Mouse (Mus musculus): Measurements from ENCODE around the gene Espn. TPM values are rescaled to one million over a fixed set of nuclear protein-coding genes. Genes with fewer than 3 reads are reported as not detected.

Espn gene
- polyA plus RNA-seq, 1 experiment from 2014 or later = 1.6 TPM

DNA sequence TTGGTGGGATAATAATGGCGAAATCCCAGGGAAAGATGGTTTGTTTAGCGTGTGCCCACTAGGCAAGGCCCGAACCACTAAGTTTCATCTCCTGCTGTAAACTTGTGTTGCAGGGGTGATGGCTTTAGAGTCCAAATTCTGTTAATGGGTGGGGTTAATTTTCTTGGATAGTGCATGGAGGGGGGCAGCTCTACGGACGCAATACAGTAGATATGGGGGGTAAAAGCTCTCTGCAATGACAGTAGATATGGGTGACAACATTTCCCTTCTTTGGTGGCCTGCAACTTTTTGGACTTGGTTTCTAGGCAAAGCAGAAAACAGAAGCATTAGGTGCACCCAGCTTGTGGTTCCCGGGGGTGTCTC, 25.0 kb upstream of the Espn start:
- peak overlapping the region; percentile 84 for H3K4me3 ChIP-seq
- peak overlapping the region; percentile 95 for H3K27ac ChIP-seq
- whole genome bisulfite sequencing = 68% methylated on average over 6 of the region's 6 CpGs

DNA sequence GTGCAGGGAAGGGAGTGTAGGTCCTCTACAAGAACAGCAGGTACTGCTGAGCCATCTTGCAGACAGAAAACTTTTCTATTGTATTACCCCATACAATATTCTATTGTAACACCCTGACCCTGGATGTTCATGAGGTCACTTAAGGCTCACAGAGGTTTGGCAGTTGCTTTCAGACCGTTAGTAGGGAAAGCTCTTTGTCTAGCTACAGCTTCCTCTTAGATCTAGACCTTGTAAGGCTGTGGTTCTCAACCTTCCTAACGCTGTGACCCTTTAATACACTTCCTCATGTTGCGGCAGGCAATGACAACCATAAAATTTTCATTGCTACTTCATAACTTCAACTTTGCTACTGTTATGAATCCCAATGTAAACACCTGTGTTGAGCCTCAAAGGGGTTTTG, 24.5 kb upstream of the Espn start:
- Histone ChIP-seq H3K4me1 (replicated peaks) (peaks cover 43% of the 10 kb centered on the region), H3K27ac (no peak overlapping the region), H3K4me3 (no peak overlapping the region), H3K36me3 (no peaks in the 10 kb centered on the region), H3K9me3 (peaks cover under 1% of the 10 kb centered on the region; the same call in 1 of the 2 replicates), H3K27me3 (ENCODE audit: insufficient read depth, poor library complexity, severe bottlenecking) (peaks cover 70% of the 10 kb centered on the region)
- 72% methylated on average over 3 of the region's 3 CpGs for WGBS
- DNase-seq (ENCODE audit: low spot score) = no peak

More for the DNA sequence above, 25.0 kb upstream of the Espn start:
- H3K4me1 ChIP-seq (replicated peaks) = peaks cover 43% of the 10 kb centered on the region
- H3K9me3 ChIP-seq = no peaks in the 10 kb centered on the region
- peaks cover 2% of the 10 kb centered on the region for H3K36me3 ChIP-seq
- DNase-seq (ENCODE audit: low spot score) = no peak
- peaks cover 73% of the 10 kb centered on the region for H3K27me3 ChIP-seq (ENCODE audit: insufficient read depth, poor library complexity, severe bottlenecking)

DNA sequence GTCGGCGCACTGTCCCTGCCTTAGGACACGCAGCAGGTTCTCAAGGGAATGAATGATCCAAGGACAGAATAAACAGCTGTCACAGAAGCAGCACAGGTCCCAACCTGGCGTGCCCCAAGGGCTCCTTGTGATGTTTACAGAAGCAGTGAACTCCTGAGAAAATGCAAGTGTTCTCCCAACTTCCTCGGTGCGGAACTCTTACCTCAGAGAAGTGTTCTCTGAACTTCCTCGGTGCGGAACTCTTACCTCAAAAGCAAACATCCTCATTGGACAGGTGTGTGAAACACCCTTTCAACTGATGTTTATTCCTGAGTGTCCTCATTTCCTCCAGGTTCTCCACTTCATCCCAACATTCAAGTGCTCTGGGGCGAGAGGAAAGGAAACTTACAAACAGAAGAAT, 21.8 kb upstream of the Espn start:
- peaks cover 68% of the 10 kb centered on the region for H3K27me3 ChIP-seq (ENCODE audit: insufficient read depth, poor library complexity, severe bottlenecking)

DNA sequence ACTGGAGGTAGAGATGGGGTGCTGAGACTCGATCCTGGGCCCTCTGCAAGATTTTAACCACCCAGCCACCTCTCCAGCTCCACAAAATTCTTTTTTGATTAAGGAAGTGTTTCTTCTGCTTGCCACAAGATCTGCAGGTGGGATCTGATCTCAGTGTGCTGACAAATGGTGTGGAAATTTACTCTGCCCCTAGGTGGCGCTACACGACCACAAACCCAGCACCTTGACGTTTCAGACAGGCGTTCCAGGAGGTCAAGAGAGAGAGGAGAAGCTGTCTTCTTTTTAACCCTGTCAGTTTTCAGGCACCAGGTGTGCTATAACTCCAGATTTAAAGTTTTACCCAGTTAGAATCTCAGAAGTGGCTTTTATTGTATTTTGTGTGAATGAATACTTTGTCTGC, 20.9 kb upstream of the Espn start:
- peaks cover 3% of the 10 kb centered on the region; the same call in 1 of the 2 replicates for H3K9me3 ChIP-seq
- WGBS = 1% methylated on average over 5 of the region's 5 CpGs
- DNase-seq (ENCODE audit: low spot score) = peak; percentile 78
- H3K4me1 ChIP-seq (replicated peaks) = peaks cover 16% of the 10 kb centered on the region
- H3K27me3 ChIP-seq (ENCODE audit: insufficient read depth, poor library complexity, severe bottlenecking) = peaks cover 63% of the 10 kb centered on the region
- H3K4me3 ChIP-seq = no peak overlapping the region
- H3K27ac ChIP-seq = no peak overlapping the region
- no peaks in the 10 kb centered on the region for H3K36me3 ChIP-seq

More for the DNA sequence above, 21.8 kb upstream of the Espn start:
- Histone ChIP-seq H3K9me3 (peaks cover 3% of the 10 kb centered on the region; the same call in 1 of the 2 replicates), H3K4me3 (no peak overlapping the region), H3K27ac (no peak overlapping the region), H3K36me3 (no peaks in the 10 kb centered on the region), H3K4me1 (replicated peaks) (peaks cover 24% of the 10 kb centered on the region)
- DNase-seq (ENCODE audit: low spot score) = no peak
- WGBS = 86% methylated on average over 9 of the region's 9 CpGs

DNA sequence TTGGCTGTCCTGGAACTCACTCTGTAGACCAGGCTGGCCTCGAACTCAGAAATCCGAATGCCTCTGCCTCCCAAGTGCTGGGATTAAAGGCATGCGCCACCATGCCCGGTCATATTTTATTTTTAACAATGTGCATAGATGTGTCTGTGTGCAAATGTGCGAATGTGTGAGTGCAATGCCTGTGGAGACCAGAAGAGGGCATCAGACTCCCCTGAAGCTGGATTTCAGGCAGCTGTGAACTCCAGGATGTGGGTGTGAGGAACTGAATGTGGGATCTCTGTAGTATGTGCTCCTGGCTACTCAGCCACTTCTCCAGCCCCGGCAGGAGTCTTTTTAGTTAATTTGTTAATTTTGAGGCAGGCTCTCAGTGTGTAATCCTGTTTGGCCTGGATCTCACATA, 19.4 kb upstream of the Espn start:
- H3K27me3 ChIP-seq (ENCODE audit: insufficient read depth, poor library complexity, severe bottlenecking) = peaks cover 54% of the 10 kb centered on the region

DNA sequence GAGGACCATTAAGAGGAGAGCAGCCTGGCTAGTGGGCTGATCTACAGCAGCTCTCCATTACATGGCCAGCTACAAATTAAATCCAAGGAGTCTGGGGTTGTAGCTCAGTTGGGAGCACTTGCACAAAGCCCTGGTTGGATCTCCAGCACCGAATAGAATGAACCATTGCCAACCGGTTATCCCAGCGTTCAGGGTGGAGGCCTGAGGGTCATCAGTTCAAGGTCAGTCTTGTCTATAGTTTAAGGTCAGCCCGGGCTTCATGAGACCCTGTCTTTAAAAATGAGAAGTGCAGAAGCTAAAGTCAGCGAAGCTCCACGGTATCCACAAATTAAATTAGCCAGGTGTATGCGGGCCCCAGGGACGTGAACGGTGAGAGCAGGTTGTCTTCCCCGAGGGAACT, 18.1 kb upstream of the Espn start:
- Histone ChIP-seq H3K4me3 (no peak overlapping the region), H3K9me3 (peaks cover 3% of the 10 kb centered on the region; the same call in 1 of the 2 replicates), H3K4me1 (replicated peaks) (no peaks in the 10 kb centered on the region), H3K27me3 (ENCODE audit: insufficient read depth, poor library complexity, severe bottlenecking) (peaks cover 42% of the 10 kb centered on the region), H3K36me3 (no peaks in the 10 kb centered on the region), H3K27ac (no peak overlapping the region)
- DNase-seq (ENCODE audit: low spot score) = no peak
- WGBS = 79% methylated on average over 10 of the region's 10 CpGs

More for the DNA sequence above, 19.4 kb upstream of the Espn start:
- Histone ChIP-seq H3K27ac (no peak overlapping the region), H3K9me3 (peaks cover 3% of the 10 kb centered on the region; the same call in 1 of the 2 replicates), H3K4me3 (no peak overlapping the region), H3K36me3 (no peaks in the 10 kb centered on the region), H3K4me1 (replicated peaks) (0 out of 2 replicates have a peak, but pooled peaks cover 2% of the 10 kb centered on the region)
- no peak for DNase-seq (ENCODE audit: low spot score)
- WGBS = 88% methylated on average over 6 of the region's 6 CpGs

DNA sequence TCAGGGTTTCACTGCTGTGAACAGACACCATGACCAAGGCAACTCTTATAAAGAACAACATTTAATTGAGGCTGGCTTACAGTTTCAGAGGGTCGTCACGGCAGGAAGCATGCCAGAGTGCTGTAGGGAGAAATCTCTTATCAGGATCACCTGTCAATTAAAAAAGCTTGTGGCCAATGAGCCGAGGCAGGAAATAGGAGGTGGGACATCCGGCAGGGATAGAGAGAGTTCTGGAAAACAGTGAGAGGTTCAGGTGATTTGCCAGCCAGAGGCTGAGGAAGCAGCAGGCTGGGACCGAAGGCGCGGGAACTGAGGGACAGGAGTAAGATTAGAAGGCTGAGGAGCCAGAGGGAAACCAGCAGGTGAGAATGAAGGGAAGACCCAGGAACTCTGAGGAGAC, 16.9 kb upstream of the Espn start:
- 85% methylated on average over 7 of the region's 7 CpGs for WGBS
- Histone ChIP-seq H3K27ac (no peak overlapping the region), H3K4me3 (no peak overlapping the region), H3K9me3 (peaks cover 3% of the 10 kb centered on the region; the same call in 1 of the 2 replicates), H3K36me3 (no peaks in the 10 kb centered on the region), H3K27me3 (ENCODE audit: insufficient read depth, poor library complexity, severe bottlenecking) (peaks cover 42% of the 10 kb centered on the region), H3K4me1 (replicated peaks) (no peaks in the 10 kb centered on the region)
- no peak for DNase-seq (ENCODE audit: low spot score)

DNA sequence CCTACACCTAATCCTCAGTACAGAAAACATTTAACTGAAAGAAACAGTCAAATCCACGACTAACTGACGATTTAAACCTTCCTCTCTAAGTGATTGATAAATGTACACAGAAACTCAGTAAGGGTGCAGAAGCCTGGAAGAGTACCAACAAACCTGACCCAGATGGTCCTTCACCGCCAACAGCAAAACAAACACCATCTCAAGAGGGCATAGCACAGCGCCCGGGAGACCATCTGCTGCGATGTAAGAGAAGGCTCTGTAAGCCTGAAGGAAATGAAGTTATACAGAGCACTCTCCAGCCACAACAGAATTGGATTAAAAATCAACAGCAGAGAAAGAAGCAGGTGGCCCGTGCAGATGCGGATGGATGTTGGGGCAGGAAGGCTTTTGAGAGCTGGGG, 15.9 kb upstream of the Espn start:
- 81% methylated on average over 8 of the region's 8 CpGs for WGBS
- Histone ChIP-seq H3K36me3 (no peaks in the 10 kb centered on the region), H3K9me3 (peaks cover 3% of the 10 kb centered on the region; the same call in 1 of the 2 replicates), H3K27ac (no peak overlapping the region), H3K4me3 (no peak overlapping the region), H3K4me1 (replicated peaks) (no peaks in the 10 kb centered on the region), H3K27me3 (ENCODE audit: insufficient read depth, poor library complexity, severe bottlenecking) (peaks cover 39% of the 10 kb centered on the region)
- no peak for DNase-seq (ENCODE audit: low spot score)

DNA sequence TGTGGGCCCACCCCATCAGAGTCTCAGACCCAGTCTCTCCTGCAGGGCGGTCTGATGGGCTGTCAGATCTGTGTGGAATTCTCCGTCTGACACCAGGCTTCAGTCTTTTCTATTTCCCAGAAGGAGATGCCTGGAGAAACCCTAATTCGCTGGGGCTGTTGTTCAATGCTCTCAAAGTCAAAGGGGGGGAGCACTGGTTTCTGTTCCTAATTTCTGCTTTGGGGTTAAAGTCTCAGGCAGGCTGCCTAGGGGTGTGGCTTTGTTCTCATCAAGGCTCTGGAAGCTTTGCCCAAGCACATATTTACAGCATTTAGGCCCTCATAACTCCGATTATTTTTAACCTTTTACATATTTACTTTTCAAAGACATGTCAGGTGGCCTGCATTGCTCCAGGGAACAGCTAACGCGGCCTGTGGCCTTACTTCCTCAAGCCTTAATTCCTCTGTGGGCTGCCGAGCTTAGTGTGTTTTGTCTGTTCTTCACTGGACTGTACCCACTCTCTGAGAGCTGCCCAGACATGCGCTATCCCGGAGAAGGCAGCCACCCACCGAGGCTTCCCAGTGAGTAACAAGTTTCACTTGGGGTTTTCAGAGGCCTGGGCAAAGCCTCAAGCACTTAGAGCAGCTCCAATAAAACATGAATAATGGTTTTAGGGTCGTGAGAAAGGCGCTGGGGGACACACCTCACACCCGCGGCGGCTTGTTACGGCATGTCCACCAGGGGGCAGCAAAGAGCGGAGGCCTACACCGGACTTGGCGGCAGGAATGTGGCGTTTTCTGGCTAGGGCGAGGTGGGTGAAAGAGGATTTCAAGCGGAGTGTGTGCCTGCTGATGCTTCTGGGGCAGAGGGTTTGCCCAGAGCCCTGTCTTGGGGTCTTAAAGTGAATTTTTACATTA, 13.1 kb upstream of the Espn start:
- WGBS = 28% methylated on average over 22 of the region's 22 CpGs
- H3K27me3 ChIP-seq (ENCODE audit: insufficient read depth, poor library complexity, severe bottlenecking) = peaks cover 62% of the 10 kb centered on the region
- 0 out of 2 replicates have a peak, but pooled peaks cover 2% of the 10 kb centered on the region for H3K4me1 ChIP-seq (replicated peaks)
- no peaks in the 10 kb centered on the region for H3K36me3 ChIP-seq
- no peaks in the 10 kb centered on the region for H3K9me3 ChIP-seq
- no peak overlapping the region for H3K27ac ChIP-seq
- DNase-seq (ENCODE audit: low spot score) = peak; percentile 75
- no peak overlapping the region for H3K4me3 ChIP-seq

DNA sequence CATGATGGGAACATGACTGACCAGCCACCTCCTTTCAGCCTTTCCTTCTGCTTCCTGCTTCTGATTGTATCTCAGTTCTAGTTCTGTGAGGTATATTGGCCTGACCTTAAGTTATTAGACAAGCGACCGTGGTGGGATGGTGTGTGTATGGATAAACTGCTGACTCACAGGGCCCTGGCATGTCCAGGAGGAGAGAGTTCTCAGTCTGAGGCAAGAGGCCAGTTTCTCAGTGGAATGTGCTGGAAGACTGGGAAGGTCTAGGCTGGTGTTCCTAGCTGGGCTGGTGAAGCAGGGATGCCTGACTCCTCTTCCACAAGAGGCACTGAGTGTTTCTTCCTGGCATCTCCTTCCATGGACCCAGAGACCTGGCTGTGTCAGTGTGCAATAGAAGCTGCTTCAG, 10.6 kb upstream of the Espn start:
- WGBS = 92% methylated on average over 2 of the region's 2 CpGs
- Histone ChIP-seq H3K4me3 (no peak overlapping the region), H3K36me3 (no peaks in the 10 kb centered on the region), H3K4me1 (replicated peaks) (peaks cover 25% of the 10 kb centered on the region), H3K27ac (no peak overlapping the region), H3K27me3 (ENCODE audit: insufficient read depth, poor library complexity, severe bottlenecking) (peaks cover 72% of the 10 kb centered on the region), H3K9me3 (no peaks in the 10 kb centered on the region)
- no peak for DNase-seq (ENCODE audit: low spot score)

DNA sequence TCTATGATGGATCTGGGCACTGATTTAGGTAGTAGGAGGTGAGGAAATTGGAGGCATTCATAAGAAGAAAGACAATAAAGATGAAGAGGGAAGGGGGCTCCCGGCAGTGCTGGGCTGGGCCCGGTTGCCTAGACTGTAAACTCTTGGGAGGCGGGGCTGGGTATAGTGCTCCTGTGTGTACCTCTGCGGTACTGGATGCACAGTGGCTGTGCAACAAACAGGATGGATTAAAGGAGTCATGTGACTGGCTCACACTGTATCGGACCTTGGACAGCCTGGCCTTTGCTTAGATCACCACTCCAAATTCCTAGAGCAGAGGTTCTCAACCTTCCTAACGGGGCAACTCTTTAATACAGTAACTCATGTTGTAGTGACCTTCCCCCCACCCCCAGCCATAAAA, 9.4 kb upstream of the Espn start:
- H3K27ac ChIP-seq = no peak overlapping the region
- 78% methylated on average over 6 of the region's 6 CpGs for WGBS
- peaks cover 83% of the 10 kb centered on the region for H3K27me3 ChIP-seq (ENCODE audit: insufficient read depth, poor library complexity, severe bottlenecking)
- no peaks in the 10 kb centered on the region for H3K36me3 ChIP-seq
- no peak for DNase-seq (ENCODE audit: low spot score)
- peaks cover 25% of the 10 kb centered on the region for H3K4me1 ChIP-seq (replicated peaks)
- H3K4me3 ChIP-seq = no peak overlapping the region
- no peaks in the 10 kb centered on the region for H3K9me3 ChIP-seq

DNA sequence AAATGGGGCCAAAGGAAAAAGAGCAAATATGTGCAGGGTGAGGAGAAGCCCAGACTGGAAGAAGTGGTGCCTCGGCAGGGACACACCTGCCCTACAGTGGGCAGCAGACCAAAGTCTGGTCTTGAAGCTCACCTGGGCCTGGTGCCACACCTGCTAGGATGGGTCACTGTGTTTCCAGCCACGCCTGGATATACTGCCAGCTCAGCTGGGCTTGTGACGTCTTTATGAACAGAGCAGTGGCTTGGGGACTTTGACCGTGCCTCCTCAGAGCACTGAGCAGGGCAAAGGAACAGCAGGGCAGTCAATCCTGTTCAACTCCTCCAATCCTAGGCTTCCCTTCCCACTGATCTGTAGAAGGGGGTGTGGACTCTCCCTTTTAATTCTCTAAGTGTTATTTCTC, 8.6 kb upstream of the Espn start:
- peaks cover 25% of the 10 kb centered on the region for H3K4me1 ChIP-seq (replicated peaks)

DNA sequence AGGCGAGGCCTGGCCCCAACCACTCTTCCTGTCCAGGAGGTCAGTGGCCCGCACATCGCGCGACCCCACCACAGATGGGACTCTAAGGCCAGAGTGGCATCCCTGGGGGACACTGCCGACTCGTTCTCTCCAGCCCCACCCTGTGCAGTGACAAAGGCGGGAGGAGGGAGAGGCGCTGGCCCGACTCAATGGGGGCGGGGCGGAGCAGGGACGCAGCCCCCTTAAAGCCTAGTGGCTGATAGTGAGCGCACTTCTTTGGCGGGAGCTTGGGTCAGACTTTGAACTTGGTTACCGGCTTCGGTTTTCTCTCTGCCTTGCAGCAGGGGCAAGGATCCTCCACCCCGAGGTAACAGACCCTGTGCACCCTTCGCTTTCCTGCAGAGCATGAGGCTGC, 7.1 kb upstream of the Espn start:
- DNase-seq (ENCODE audit: low spot score) = no peak
- WGBS = 2% methylated on average over 19 of the region's 19 CpGs
- Histone ChIP-seq H3K27ac (no peak overlapping the region), H3K27me3 (ENCODE audit: insufficient read depth, poor library complexity, severe bottlenecking) (peaks cover 92% of the 10 kb centered on the region), H3K4me3 (peak overlapping the region; percentile 36), H3K9me3 (no peaks in the 10 kb centered on the region), H3K36me3 (no peaks in the 10 kb centered on the region), H3K4me1 (replicated peaks) (peaks cover 25% of the 10 kb centered on the region)

More for the DNA sequence above, 8.6 kb upstream of the Espn start:
- no peak for DNase-seq (ENCODE audit: low spot score)
- H3K4me3 ChIP-seq = peak overlapping the region; percentile 36; the same call in 1 of the 2 replicates
- H3K36me3 ChIP-seq = no peaks in the 10 kb centered on the region
- H3K27ac ChIP-seq = no peak overlapping the region
- H3K9me3 ChIP-seq = no peaks in the 10 kb centered on the region
- WGBS = 39% methylated on average over 4 of the region's 4 CpGs
- H3K27me3 ChIP-seq (ENCODE audit: insufficient read depth, poor library complexity, severe bottlenecking) = peaks cover 88% of the 10 kb centered on the region
